Mouse (Mus musculus) adrenal gland, postnatal 14 days (tissue): ENCODE results near the gene Sowaha. TPM values are rescaled to one million over a fixed set of nuclear protein-coding genes. Genes with fewer than 3 reads are reported as not detected.
"Not testable (repeated sequence)": the region's sequence is repeated elsewhere in the genome, so short reads cannot be mapped to it uniquely, and the experiment has no call there.

ENCODE experiments used
- DNase-seq: peaks from one replicate; pipeline ENCODE4 v3.0.0; 2021; ENCODE audit warnings: mixed read lengths
- total RNA-seq: library from RNA; stranded (reverse); gene quantifications from 2 replicates; pipeline ENCODE4 v1.2.3, GENCODE M21; 2021

Gene Sowaha
- total RNA-seq, 1 experiment from 2014 or later, result 1.1 TPM

- DNase-seq, result no peak
Measured at GRCm38 (mm10) chr11:53436338-53436737, 43.7 kb downstream of the Sowaha start.

- DNase-seq, result no peak
Measured at GRCm38 (mm10) chr11:53435504-53435903, 44.6 kb downstream of the Sowaha start.

- no peak for DNase-seq
Measured at GRCm38 (mm10) chr11:53433057-53433456, 47.0 kb downstream of the Sowaha start.

- peak; percentile 47 for DNase-seq
Measured at GRCm38 (mm10) chr11:53431347-53432056, 48.6 kb downstream of the Sowaha start.

GRCm38 (mm10) chr11:53430670-53431346, 49.3 kb downstream of the Sowaha start, which contains the start of the genes Uqcrq and Gdf9:
Gene Uqcrq (minus strand): TSS chr11:53430831.
Gene Gdf9 (plus strand): TSS chr11:53431023.
- DNase-seq, result peak; percentile 99

GRCm38 (mm10) chr11:53430300-53430669, 49.8 kb downstream of the Sowaha start:
- peak; percentile 75 for DNase-seq

GRCm38 (mm10) chr11:53429182-53429581, 50.9 kb downstream of the Sowaha start:
- no peak for DNase-seq

GRCm38 (mm10) chr11:53428716-53429057, 51.4 kb downstream of the Sowaha start:
- DNase-seq, result no peak

- DNase-seq, result no peak
Measured at GRCm38 (mm10) chr11:53427993-53428715, 51.9 kb downstream of the Sowaha start.

- DNase-seq, result not testable (repeated sequence)
Measured at GRCm38 (mm10) chr11:53426914-53427313, 53.2 kb downstream of the Sowaha start.

Other genes starting within 250 kb of the Sowaha start
- gene Hspa4, start 179.8 kb downstream of the Sowaha start, total RNA-seq, result 174 and 183 TPM in 2 replicates
- 10.6 and 11.8 TPM in 2 replicates for gene Zcchc10, start 155.6 kb downstream of the Sowaha start, total RNA-seq
- 168 and 172 TPM in 2 replicates for gene Aff4, start 129.4 kb downstream of the Sowaha start, total RNA-seq
- 0.79 and 17.6 TPM in 2 replicates for gene Leap2, start 57.1 kb downstream of the Sowaha start, total RNA-seq
- 1,722 and 1,730 TPM in 2 replicates for gene Uqcrq, start 49.4 kb downstream of the Sowaha start, total RNA-seq
- gene Gdf9, start 49.3 kb downstream of the Sowaha start, total RNA-seq, result 1.2 and 3.6 TPM in 2 replicates
- gene Gm10447, start 23.2 kb downstream of the Sowaha start, total RNA-seq, result not detected in 2 replicates
- gene Shroom1, start 23.1 kb downstream of the Sowaha start, total RNA-seq, result 3.9 and 5.7 TPM in 2 replicates
- gene Gm9837, start 9.8 kb downstream of the Sowaha start, total RNA-seq, result not detected in 2 replicates
- not detected in 2 replicates for gene Gm9945, start 108 bp downstream of the Sowaha start, total RNA-seq
- gene Sept8, start 39.0 kb upstream of the Sowaha start, total RNA-seq, result 39.0 and 42.2 TPM in 2 replicates
- 28.0 and 31.0 TPM in 2 replicates for gene Kif3a, start 87.1 kb upstream of the Sowaha start, total RNA-seq
- gene Il4, start 138.4 kb upstream of the Sowaha start, total RNA-seq, result not detected in 2 replicates
- not detected in 2 replicates for gene Il13, start 154.4 kb upstream of the Sowaha start, total RNA-seq
- 15.8 and 17.7 TPM in 2 replicates for gene Rad50, start 227.0 kb upstream of the Sowaha start, total RNA-seq
- not detected in 2 replicates for gene Il5, start 240.5 kb upstream of the Sowaha start, total RNA-seq